Mouse (Mus musculus): ENCODE measurements around the gene Sdk1.

DNA sequence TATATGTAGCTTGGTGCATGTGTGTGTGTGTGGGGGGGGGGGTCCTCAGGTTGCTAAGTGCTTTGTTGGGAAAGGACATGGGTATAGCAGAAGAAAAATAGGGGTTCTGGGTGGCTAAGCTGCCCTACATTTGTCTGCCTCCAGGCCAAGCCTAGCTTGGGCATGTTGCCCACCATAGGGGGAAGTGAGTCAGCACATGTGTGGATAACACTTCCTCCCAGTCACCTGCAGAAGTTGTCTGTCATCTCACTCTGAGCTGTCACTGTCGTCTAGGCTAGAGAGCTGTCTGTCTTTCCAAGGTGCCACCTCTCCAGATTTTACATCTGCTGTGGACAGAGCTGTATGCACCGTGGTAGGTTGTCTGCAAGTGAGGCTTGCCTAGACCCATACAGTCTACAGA, 539.9 kb downstream of the Sdk1 start:
- TF ChIP-seq CTCF (IDR thresholded peaks at IDR 0.05; ENCODE audit: low read depth) (no peak), EP300 (optimal IDR thresholded peaks at IDR 0.05) (no peak)

All from stomach, postnatal 0 days (tissue).